Mouse (Mus musculus): ENCODE results near the gene Kcng1. TPM values are rescaled to one million over a fixed set of nuclear protein-coding genes. Genes with fewer than 3 reads are reported as not detected.

The Kcng1 gene
- polyA plus RNA-seq, 1 experiment, result not detected

DNA sequence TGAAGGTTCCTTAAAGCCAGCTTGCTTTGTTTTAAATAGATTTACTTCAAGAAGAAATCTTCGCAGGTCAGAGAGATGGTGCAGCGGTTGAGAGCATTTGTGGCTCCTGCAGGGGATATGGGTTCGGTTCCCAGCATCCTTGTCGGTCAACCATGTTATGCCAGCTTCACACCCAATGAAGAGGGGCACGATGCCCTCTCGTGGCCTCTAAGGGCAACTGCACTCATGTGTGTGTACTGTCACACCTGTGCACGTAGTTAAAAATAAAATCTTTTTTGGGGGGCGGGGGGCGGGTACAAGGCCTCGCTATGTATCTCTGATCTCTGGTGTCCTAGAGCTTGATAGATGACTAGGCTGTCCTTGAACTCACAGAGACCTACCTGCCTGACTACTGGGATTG lies 15.0 kb upstream of the Kcng1 start:
- H3K36me3 ChIP-seq (ENCODE audit: control insufficient read depth, insufficient read depth), result no peaks in the 10 kb centered on the region
- no peak for TF ChIP-seq TCF12 (IDR thresholded peaks at IDR 0.05; ENCODE audit: insufficient read depth, poor library complexity, severe bottlenecking)
- TF ChIP-seq CEBPB (IDR thresholded peaks at IDR 0.05; ENCODE audit: insufficient read depth, poor library complexity, severe bottlenecking), result no peak
- no peak for TF ChIP-seq REST (IDR thresholded peaks at IDR 0.05; ENCODE audit: insufficient read depth, insufficient read length)
- no peak for TF ChIP-seq USF1 (IDR thresholded peaks at IDR 0.05; ENCODE audit: low read depth)
- TF ChIP-seq MYOD1 (IDR thresholded peaks at IDR 0.05; ENCODE audit: control insufficient read depth in 1 of 3, insufficient read length in 2 of 3, low read depth in 2 of 3), result no peak
- TF ChIP-seq MYOG (IDR thresholded peaks at IDR 0.05; ENCODE audit: control insufficient read depth in 1 of 3, insufficient read depth in 1 of 3, insufficient read length in 2 of 3, low read depth in 2 of 3), result no peak
- no peak for TF ChIP-seq POLR2A (IDR thresholded peaks at IDR 0.05; ENCODE audit: insufficient read length, low read depth)
- TF ChIP-seq SRF (IDR thresholded peaks at IDR 0.05; ENCODE audit: control insufficient read depth, insufficient read length, low read depth), result no peak
- TF ChIP-seq E2F4 (IDR thresholded peaks at IDR 0.05; ENCODE audit: insufficient read depth), result no peak
- TF ChIP-seq POLR2AphosphoS2 (IDR thresholded peaks at IDR 0.05; ENCODE audit: insufficient read length, low read depth), result no peak
- no peak for TF ChIP-seq MAX (IDR thresholded peaks at IDR 0.05; ENCODE audit: low read depth)
- no peak for TF ChIP-seq TCF3 (IDR thresholded peaks at IDR 0.05; ENCODE audit: insufficient read length, low read depth)
- H3ac ChIP-seq (ENCODE audit: control insufficient read depth, insufficient read length), result no peak overlapping the region
- H3K4me2 ChIP-seq (ENCODE audit: low read depth), result no peak overlapping the region
- no peak overlapping the region for H3K4me3 ChIP-seq
- H3K79me2 ChIP-seq (ENCODE audit: control insufficient read depth, insufficient read depth), result no peaks in the 10 kb centered on the region
- peaks cover 33% of the 10 kb centered on the region for H3K27me3 ChIP-seq (ENCODE audit: control insufficient read depth, insufficient read depth, insufficient read length)

DNA sequence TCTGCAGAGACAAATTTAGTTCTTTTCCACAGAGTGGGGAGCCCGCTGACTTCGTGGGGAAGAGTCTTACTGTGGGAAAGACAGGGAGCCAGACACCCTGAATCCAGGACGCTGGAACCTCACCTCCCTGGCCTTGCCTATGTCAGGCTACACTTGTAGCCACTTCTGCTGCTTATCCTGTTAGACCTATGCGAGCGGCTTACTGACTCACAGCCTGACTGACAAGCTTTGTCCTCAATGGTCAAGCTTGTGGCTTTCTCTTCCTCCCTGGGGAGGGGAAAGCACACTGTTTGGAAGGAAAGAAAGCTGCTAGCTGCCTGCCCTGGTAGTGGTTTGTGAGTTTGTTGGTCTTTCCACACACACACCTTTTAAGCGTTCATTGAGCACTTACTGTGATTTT lies 11.0 kb upstream of the Kcng1 start:
- H3ac ChIP-seq (ENCODE audit: control insufficient read depth, insufficient read length), result no peak overlapping the region
- no peaks in the 10 kb centered on the region for H3K79me2 ChIP-seq (ENCODE audit: control insufficient read depth, insufficient read depth)
- TF ChIP-seq TCF3 (IDR thresholded peaks at IDR 0.05; ENCODE audit: insufficient read length, low read depth), result no peak
- no peak for TF ChIP-seq REST (IDR thresholded peaks at IDR 0.05; ENCODE audit: insufficient read depth, insufficient read length)
- TF ChIP-seq E2F4 (IDR thresholded peaks at IDR 0.05; ENCODE audit: insufficient read depth), result no peak
- TF ChIP-seq MYOD1 (IDR thresholded peaks at IDR 0.05; ENCODE audit: control insufficient read depth in 1 of 3, insufficient read length in 2 of 3, low read depth in 2 of 3), result no peak
- TF ChIP-seq USF1 (IDR thresholded peaks at IDR 0.05; ENCODE audit: low read depth), result no peak
- TF ChIP-seq TCF12 (IDR thresholded peaks at IDR 0.05; ENCODE audit: insufficient read depth, poor library complexity, severe bottlenecking), result no peak
- no peak for TF ChIP-seq MYOG (IDR thresholded peaks at IDR 0.05; ENCODE audit: control insufficient read depth in 1 of 3, insufficient read depth in 1 of 3, insufficient read length in 2 of 3, low read depth in 2 of 3)
- no peak for TF ChIP-seq POLR2A (IDR thresholded peaks at IDR 0.05; ENCODE audit: insufficient read length, low read depth)
- TF ChIP-seq CEBPB (IDR thresholded peaks at IDR 0.05; ENCODE audit: insufficient read depth, poor library complexity, severe bottlenecking), result no peak
- no peak for TF ChIP-seq SRF (IDR thresholded peaks at IDR 0.05; ENCODE audit: control insufficient read depth, insufficient read length, low read depth)
- TF ChIP-seq POLR2AphosphoS2 (IDR thresholded peaks at IDR 0.05; ENCODE audit: insufficient read length, low read depth), result no peak
- TF ChIP-seq MAX (IDR thresholded peaks at IDR 0.05; ENCODE audit: low read depth), result no peak
- peaks cover 32% of the 10 kb centered on the region for H3K27me3 ChIP-seq (ENCODE audit: control insufficient read depth, insufficient read depth, insufficient read length)
- H3K4me2 ChIP-seq (ENCODE audit: low read depth), result no peak overlapping the region
- no peaks in the 10 kb centered on the region for H3K36me3 ChIP-seq (ENCODE audit: control insufficient read depth, insufficient read depth)
- H3K4me3 ChIP-seq, result no peak overlapping the region

DNA sequence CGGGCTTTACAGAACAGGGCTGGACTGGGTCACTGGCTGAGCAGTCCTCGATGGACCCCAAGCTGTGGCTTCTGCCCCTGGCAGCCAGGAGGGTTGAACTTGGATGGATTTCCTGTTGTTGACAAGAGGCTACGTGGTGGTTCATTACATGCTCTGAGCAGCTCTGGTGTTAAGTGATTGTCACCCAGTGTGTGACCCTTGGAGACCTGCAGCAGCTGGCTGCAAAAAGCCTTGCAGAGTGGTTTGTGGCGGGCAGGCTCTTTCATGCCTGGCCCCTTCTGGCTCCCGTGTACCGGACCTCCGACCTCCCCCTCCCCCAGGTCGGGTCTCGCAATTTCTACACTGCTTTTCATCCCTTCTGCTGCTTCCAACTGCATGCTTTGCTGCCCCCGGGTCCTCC lies 10.5 kb upstream of the Kcng1 start:
- peaks cover 32% of the 10 kb centered on the region for H3K27me3 ChIP-seq (ENCODE audit: control insufficient read depth, insufficient read depth, insufficient read length)
- no peak overlapping the region for H3K4me3 ChIP-seq
- TF ChIP-seq MYOG (IDR thresholded peaks at IDR 0.05; ENCODE audit: control insufficient read depth in 1 of 3, insufficient read depth in 1 of 3, insufficient read length in 2 of 3, low read depth in 2 of 3) (no peak), POLR2A (IDR thresholded peaks at IDR 0.05; ENCODE audit: insufficient read length, low read depth) (no peak), TCF12 (IDR thresholded peaks at IDR 0.05; ENCODE audit: insufficient read depth, poor library complexity, severe bottlenecking) (no peak), E2F4 (IDR thresholded peaks at IDR 0.05; ENCODE audit: insufficient read depth) (no peak), MAX (IDR thresholded peaks at IDR 0.05; ENCODE audit: low read depth) (no peak), TCF3 (IDR thresholded peaks at IDR 0.05; ENCODE audit: insufficient read length, low read depth) (no peak), CEBPB (IDR thresholded peaks at IDR 0.05; ENCODE audit: insufficient read depth, poor library complexity, severe bottlenecking) (no peak), SRF (IDR thresholded peaks at IDR 0.05; ENCODE audit: control insufficient read depth, insufficient read length, low read depth) (no peak), USF1 (IDR thresholded peaks at IDR 0.05; ENCODE audit: low read depth) (no peak), POLR2AphosphoS2 (IDR thresholded peaks at IDR 0.05; ENCODE audit: insufficient read length, low read depth) (no peak), REST (IDR thresholded peaks at IDR 0.05; ENCODE audit: insufficient read depth, insufficient read length) (no peak)
- H3K79me2 ChIP-seq (ENCODE audit: control insufficient read depth, insufficient read depth), result no peaks in the 10 kb centered on the region
- no peak overlapping the region for H3ac ChIP-seq (ENCODE audit: control insufficient read depth, insufficient read length)
- H3K36me3 ChIP-seq (ENCODE audit: control insufficient read depth, insufficient read depth), result no peaks in the 10 kb centered on the region
- no peak overlapping the region for H3K4me2 ChIP-seq (ENCODE audit: low read depth)

DNA sequence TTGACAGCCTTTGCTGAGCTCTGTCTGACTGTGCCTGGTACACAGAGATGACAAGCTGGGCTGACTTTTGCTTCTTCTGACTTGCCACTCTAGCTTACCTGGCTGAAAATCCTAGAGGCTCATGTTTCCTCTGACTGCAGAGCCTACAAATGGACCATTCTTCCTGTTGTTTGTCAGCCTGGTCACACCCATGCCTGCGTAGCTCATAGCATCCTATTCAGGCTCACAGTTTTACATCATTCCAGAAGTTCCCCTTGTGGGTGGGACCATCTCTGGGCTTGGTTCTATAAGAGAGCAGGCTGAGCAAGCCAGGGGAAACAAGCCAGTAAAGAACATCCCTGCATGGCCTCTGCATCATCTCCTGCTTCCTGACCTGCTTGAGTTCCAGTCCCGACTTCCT lies 8.3 kb upstream of the Kcng1 start:
- peaks cover 44% of the 10 kb centered on the region for H3K27me3 ChIP-seq (ENCODE audit: control insufficient read depth, insufficient read depth, insufficient read length)

More for the DNA sequence above, 8.3 kb upstream of the Kcng1 start:
- no peaks in the 10 kb centered on the region for H3K79me2 ChIP-seq (ENCODE audit: control insufficient read depth, insufficient read depth)
- H3K4me3 ChIP-seq, result no peak overlapping the region
- no peaks in the 10 kb centered on the region for H3K36me3 ChIP-seq (ENCODE audit: control insufficient read depth, insufficient read depth)
- TF ChIP-seq TCF12 (IDR thresholded peaks at IDR 0.05; ENCODE audit: insufficient read depth, poor library complexity, severe bottlenecking), result no peak
- TF ChIP-seq MAX (IDR thresholded peaks at IDR 0.05; ENCODE audit: low read depth), result no peak
- no peak for TF ChIP-seq REST (IDR thresholded peaks at IDR 0.05; ENCODE audit: insufficient read depth, insufficient read length)
- TF ChIP-seq MYOG (IDR thresholded peaks at IDR 0.05; ENCODE audit: control insufficient read depth in 1 of 3, insufficient read depth in 1 of 3, insufficient read length in 2 of 3, low read depth in 2 of 3), result no peak
- TF ChIP-seq E2F4 (IDR thresholded peaks at IDR 0.05; ENCODE audit: insufficient read depth), result no peak
- no peak for TF ChIP-seq USF1 (IDR thresholded peaks at IDR 0.05; ENCODE audit: low read depth)
- TF ChIP-seq POLR2A (IDR thresholded peaks at IDR 0.05; ENCODE audit: insufficient read length, low read depth), result no peak
- no peak for TF ChIP-seq MYOD1 (IDR thresholded peaks at IDR 0.05; ENCODE audit: control insufficient read depth in 1 of 3, insufficient read length in 2 of 3, low read depth in 2 of 3)
- no peak for TF ChIP-seq POLR2AphosphoS2 (IDR thresholded peaks at IDR 0.05; ENCODE audit: insufficient read length, low read depth)
- no peak for TF ChIP-seq SRF (IDR thresholded peaks at IDR 0.05; ENCODE audit: control insufficient read depth, insufficient read length, low read depth)
- TF ChIP-seq TCF3 (IDR thresholded peaks at IDR 0.05; ENCODE audit: insufficient read length, low read depth), result no peak
- no peak for TF ChIP-seq CEBPB (IDR thresholded peaks at IDR 0.05; ENCODE audit: insufficient read depth, poor library complexity, severe bottlenecking)
- H3K4me2 ChIP-seq (ENCODE audit: low read depth), result no peak overlapping the region
- H3ac ChIP-seq (ENCODE audit: control insufficient read depth, insufficient read length), result no peak overlapping the region
